Mouse (Mus musculus): ENCODE measurements around the gene Gm3854.
"Not testable (repeated sequence)": the region's sequence is repeated elsewhere in the genome, so short reads cannot be mapped to it uniquely, and the experiment has no call there.

Gene Gm3854

GRCm38 (mm10) chr7:6343501-6344071 lies at the start of gene Gm3854:
TSS of gene Gm3854 (plus strand) at chr7:6343759.
- no peak for DNase-seq (ENCODE audit: low read depth)

DNA sequence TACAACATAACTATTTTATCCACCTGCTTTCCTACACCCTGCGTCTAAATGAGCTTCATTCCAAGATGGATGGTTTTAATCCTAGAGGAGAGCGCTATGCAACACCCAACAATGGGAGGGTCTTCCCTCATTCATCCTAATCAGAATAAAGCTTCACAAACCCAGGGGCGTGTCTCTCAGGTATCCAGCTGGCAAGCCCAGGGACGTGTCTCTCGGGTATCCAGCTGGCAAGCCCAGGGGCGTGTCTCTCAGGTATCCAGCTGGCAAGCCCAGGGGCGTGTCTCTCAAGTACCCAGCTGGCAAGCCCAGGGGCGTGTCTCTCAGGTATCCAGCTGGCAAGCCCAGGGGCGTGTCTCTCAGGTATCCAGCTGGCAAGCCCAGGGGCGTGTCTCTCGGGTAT lies 42.8 kb upstream of the Gm3854 start:
- DNase-seq (ENCODE audit: low read depth) = not testable (repeated sequence)

DNA sequence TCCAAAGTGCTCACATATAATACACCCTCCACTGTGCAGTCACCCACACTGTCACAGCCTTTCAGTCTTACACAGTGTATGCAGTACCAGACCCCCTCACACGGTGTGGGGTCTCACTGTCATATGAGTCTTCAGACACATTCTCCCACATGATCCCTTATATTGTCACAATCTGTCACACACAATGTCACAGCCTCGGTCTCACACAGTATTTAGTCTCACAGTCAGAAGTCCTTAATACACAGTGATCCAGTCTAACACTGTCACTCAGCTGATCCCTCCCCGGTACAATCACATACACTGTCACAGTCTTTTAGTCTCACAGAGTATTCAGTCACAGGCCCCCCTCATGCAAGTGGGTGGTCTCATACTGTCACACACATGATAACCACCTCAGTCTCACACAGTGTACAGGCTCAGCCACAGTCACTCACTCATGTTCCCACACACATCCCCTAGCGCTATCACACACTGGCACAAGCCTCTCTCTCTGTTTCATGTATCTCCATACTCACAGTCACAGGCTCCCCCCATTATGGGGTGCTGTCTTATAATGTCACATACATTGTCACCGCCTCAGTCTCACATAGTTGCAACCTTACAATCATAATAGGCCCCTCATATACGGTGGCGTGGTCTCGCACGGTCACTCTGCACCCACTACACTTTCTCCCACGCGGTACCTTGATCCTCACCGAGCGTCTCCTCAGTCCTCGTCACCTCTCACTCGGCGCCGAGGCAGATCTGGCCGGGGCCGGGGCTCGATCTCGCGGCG lies 12.9 kb upstream of the Gm3854 start:
- no peak for DNase-seq (ENCODE audit: low read depth)

DNA sequence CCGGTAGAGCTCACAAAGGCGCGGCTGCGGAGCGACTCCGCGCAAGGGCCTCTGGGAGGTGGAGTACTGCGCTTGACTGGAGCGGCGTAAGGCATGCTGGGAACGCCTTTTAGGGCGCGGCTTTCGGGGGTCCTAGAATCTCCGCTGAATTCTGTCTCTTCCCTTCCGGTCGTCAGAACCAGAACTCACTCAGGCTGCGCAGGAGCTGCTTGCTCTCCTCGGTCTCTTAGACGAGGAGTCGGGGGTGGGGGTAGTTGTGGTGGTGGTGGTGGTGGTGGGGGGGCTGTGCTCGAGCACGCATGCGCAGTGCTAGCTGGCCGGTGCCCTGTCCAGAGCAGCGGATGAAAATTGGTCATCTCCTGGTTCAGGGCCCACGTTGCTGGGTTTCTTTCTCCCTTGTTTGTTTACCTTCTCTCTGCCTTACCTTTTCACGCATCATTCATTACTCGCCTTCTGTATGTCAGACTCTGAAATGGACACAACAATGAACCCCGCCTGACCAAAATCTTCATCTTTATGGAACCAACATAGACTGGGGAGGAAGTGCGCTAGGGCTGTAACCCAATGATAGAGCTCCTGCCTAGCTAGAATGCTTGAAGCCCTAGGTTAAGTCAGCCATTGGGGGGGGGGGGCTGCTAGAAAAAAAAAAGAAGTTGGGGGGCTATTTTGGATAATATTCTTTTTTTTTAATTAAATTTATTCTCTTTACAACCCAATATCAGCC lies 12.2 kb upstream of the Gm3854 start, which contains the start of gene Zfp583:
Zfp583 (minus strand) TSS at position 53 of the 724 bp plus-strand sequence.
- DNase-seq (ENCODE audit: low read depth) = peak; percentile 61

GRCm38 (mm10) chr7:6339865-6340264 lies 3.7 kb upstream of the Gm3854 start:
- DNase-seq (ENCODE audit: low read depth) = no peak

- DNase-seq (ENCODE audit: low read depth) = no peak
These were observed 565 bp downstream of the Gm3854 start for GRCm38 (mm10) chr7:6344124-6344523.

GRCm38 (mm10) chr7:6358121-6358520 lies 14.6 kb downstream of the Gm3854 start:
- DNase-seq (ENCODE audit: low read depth) = no peak

GRCm38 (mm10) chr7:6358937-6359590 lies 15.5 kb downstream of the Gm3854 start:
- peak; percentile 74 for DNase-seq (ENCODE audit: low read depth)

DNA sequence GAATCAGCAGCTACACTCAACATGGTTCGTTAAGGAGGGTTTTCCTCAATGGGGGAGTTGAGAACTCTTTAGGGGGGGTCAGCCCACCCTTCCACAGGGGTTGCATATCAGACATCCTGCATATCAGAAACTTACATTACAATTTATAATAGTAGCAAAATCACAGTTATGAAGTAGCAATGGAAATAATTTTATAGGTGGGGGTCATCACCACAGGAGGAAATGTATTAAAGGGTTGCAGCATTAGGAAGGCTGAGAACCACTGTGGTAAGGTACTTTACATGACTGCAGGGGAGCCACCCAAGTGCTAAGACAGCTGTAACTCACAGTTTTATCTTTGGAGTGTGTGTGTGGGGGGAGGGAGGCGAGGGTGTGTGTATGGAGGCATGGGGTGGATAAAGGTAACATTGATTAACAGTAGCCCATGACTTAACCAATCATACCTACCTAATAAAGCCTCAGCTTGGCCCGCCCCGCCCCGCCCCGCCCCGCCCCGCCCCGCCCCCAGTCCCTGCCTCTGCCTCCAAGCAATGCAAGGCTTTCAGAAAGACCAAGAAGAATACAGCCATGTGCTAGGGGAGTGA lies 17.0 kb downstream of the Gm3854 start:
- no peak for DNase-seq (ENCODE audit: low read depth)

DNA sequence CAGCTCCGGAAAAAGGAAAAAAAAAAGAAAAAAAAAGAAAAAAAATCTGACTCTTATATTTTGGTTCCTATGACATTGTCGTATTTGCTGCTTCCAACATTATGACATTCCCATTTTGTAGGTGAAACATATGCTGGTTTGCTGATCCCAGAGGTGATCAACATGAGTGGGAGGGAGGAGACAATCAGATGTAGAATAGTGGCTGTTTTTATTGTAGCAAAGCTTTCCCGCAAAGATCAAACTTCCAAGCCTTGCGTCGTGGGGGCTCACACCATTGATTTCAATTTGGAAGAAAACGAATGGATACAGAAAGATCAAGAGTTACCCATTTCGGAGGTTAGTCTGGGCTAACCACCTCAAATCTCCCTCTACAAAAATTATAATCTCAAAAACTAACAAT lies 18.2 kb downstream of the Gm3854 start:
- DNase-seq (ENCODE audit: low read depth) = no peak

DNA sequence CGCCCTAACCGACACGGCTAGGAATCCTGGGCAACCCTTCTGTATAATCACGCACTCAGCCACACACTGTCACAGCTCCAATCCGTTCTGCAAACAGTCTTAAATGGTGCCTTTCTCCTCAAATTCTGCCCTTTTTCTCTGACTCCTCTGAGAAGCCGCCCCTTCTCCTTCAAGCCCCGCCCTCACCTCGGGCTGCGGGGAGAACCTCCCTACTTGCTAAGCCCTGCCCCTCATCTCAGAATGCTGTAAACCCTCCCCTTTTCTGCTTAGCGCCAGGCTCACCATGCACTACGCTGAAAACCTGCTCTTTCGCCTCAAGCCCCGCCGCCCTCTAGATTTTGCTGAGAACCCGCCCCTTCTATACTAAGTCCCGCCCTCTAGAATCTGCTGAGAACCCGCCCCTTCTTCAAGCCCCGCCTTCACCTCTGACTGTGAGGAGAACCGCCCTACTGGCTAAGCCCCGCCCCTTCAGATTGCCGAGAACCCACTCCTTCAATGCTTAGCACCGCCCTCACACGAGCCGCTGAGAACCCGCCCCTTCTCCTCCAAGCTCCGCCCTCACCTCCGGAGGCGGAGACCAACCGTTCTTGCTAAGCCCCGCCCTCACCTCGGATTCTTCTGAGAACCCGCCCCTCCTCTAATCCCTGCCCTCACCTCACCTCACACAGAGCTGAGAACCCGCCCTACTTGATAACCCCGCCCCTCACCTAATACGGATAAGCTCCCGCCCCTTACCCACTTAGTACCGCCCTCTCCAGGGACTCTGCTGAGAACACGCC lies 18.9 kb downstream of the Gm3854 start:
- peak; percentile 93 for DNase-seq (ENCODE audit: low read depth)

DNA sequence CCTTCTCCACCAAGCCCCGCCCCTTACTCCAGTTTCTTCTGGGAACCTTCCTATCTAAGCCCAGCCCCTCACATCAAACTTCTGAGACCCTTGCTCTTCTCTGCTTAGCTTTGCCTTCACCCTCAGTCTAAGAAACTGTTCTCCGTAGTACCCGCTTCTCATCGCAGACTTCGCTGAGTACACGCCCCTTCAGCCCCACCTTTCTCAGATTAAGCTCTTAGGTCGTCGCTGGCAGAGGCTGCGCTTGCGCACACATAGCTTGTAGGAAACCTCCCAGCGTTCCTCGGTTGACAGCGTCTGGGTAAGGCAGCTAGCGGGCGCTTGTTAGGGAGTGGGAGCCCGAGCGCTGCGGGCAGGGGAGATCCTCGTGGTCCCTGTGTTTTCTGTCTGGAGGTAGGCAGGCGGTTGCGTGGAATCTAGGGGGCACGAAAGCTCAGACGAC lies 19.5 kb downstream of the Gm3854 start, which contains the start of gene Zfp78:
Zfp78 (plus strand) TSS at position 234 of the 442 bp plus-strand sequence.
- DNase-seq (ENCODE audit: low read depth) = peak; percentile 85

- no peak for DNase-seq (ENCODE audit: low read depth)
These were observed 21.2 kb downstream of the Gm3854 start for GRCm38 (mm10) chr7:6364761-6365160.

DNA sequence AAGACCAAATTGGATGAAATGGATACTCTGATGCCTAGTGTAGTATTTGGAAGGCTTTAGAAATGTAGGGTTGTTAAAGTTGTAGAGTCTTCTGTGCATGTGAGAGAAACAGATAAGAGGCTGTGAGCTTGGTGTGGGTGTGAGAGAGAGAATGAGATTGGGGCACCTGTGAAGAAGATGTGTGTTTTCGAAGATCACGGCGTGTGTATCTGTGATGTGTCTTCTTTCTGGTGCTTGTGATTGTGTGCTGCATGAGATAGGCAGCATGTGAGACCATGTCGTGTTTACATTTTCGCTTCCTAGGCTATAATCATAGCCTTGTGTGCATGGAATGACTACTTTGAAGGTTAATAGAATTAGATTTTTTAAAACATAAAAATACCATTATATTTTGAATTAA lies 23.6 kb downstream of the Gm3854 start:
- no peak for DNase-seq (ENCODE audit: low read depth)

- DNase-seq (ENCODE audit: low read depth) = not testable (repeated sequence)
These were observed 24.6 kb downstream of the Gm3854 start for GRCm38 (mm10) chr7:6368146-6368545.

DNA sequence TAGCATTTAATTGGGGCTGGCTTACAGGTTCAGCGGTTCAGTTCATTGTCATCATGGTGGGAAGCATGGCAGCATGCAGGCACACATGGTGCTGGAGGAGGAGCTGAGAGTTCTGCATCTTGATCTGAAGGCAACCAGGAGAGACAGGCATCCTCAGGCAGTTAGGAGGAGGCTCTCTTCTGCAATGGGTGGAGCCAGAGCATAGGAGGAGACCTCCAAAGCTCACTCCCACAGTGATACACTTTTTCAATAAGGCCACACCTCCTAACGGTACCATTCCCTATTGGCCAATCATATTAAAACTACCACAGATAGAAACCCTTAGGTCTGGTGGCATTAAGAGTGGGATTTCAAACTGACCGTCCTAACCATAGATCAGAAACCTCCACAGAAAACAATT lies 25.9 kb downstream of the Gm3854 start:
- no peak for DNase-seq (ENCODE audit: low read depth)

- DNase-seq (ENCODE audit: low read depth) = no peak
These were observed 29.4 kb downstream of the Gm3854 start for GRCm38 (mm10) chr7:6372993-6373392.

GRCm38 (mm10) chr7:6378441-6378840 lies 34.9 kb downstream of the Gm3854 start:
- no peak for DNase-seq (ENCODE audit: low read depth)

DNA sequence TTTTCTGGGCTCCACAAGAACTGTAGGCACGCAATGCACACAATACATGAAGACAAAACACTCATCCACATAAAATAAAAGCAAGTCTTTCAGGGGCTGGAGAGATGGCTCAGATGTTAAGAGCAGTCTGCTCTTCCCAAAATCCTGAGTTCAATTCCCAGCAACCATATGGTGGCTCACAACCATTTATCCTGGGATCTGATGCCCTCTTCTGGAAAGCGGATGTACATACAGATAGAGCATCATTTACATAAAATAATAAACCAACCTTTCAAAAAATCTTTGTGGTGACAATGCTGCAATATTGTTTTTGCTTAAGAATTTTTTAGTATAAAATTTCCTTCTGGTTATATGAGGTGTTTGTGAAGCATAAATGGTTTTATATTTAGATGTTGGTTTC lies 37.9 kb downstream of the Gm3854 start:
- DNase-seq (ENCODE audit: low read depth) = no peak

GRCm38 (mm10) chr7:6383044-6383455 lies 39.5 kb downstream of the Gm3854 start, which contains the start of gene Zfp28:
TSS of gene Zfp28 (plus strand) at chr7:6383295.
- peak; percentile 83 for DNase-seq (ENCODE audit: low read depth)

- no peak for DNase-seq (ENCODE audit: low read depth)
These were observed 40.5 kb downstream of the Gm3854 start for GRCm38 (mm10) chr7:6384011-6384410.
